Mouse (Mus musculus) cerebellum, postnatal 36 days (tissue): ENCODE measurements at regions not wholly inside any gene's neighbourhood (a gene's known extent, or its start where the extent isn't known, plus 50 kb on each side); places are given as distances from the start of the nearest gene placed in this dataset.

Experiments
- DNase-seq, 2 experiments: peaks; one replicate each; pipeline ENCODE4 v3.0.0; 2021 to 2022; ENCODE audit warnings: mixed read lengths in 2 of 2

GRCm38 (mm10) chr17:85757647-85758046, 69.6 kb upstream of the Six2 start:
- no peak for DNase-seq

GRCm38 (mm10) chr17:85755557-85755956, 67.5 kb upstream of the Six2 start:
- DNase-seq: no peak

- DNase-seq: no peak
Measured at GRCm38 (mm10) chr17:85748649-85749081, 60.6 kb upstream of the Six2 start.

- no peak for DNase-seq
Measured at GRCm38 (mm10) chr17:85747976-85748648, 60.0 kb upstream of the Six2 start.
